Mouse (Mus musculus) kidney, adult 2 months (tissue): Measurements from ENCODE around the gene Slc17a7.

Experiments
- CTCF ChIP-seq: fragments of 200-500 bp; conservative IDR thresholded peaks from 2 replicates; pipeline ENCODE4 v1.5.1; 2011; ENCODE audit warnings: low read depth, mild to moderate bottlenecking, control low read depth, low read length, moderate library complexity, mixed read lengths; ENCODE audit not compliant: insufficient read depth, insufficient read length
- POLR2A ChIP-seq: fragments of 200-500 bp; IDR thresholded peaks from one replicate; pipeline ENCODE4 v1.6.1; 2011; ENCODE audit warnings: low read depth, low read length, control low read depth

- no peak for TF ChIP-seq POLR2A
- no peak for TF ChIP-seq CTCF
Measured at GRCm38 (mm10) chr7:45196994-45197393, 33.2 kb downstream of the Slc17a7 start.
